Mouse (Mus musculus) ES-Bruce4 (cell line): ENCODE results near the gene Sept9.

Experiments
- CTCF ChIP-seq: IDR thresholded peaks from one replicate; pipeline ENCODE4 v1.8.1; 2011; ENCODE audit warnings: low read depth, low read length
- EP300 ChIP-seq: IDR thresholded peaks from 2 replicates; pipeline ENCODE4 v1.6.1; 2011; ENCODE audit warnings: low read depth, low read length; ENCODE audit not compliant: insufficient read depth

DNA sequence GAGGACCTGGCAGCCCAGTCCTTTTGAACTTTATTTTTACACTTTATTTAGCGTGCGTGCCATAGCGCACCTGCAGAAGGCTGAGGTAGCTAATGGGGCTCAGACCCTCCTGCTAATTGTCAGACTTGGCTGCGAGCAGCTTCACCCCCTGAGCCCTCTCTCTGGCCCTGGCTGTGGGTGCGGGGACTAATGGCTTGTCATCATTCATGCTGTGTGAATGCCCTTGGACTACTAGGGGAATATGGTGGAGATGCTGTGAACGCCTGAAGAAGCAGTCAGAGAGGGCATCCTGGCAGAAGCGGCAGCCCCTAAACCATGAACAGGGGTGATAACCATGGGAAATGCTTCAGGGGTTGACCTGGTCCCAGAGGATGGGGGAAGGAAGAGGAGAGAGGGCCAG lies 114.0 kb downstream of the Sept9 start:
- TF ChIP-seq EP300 (no peak), CTCF (no peak)
